Mouse (Mus musculus): Measurements from ENCODE around the gene Trafd1. TPM values are rescaled to one million over a fixed set of nuclear protein-coding genes. Genes with fewer than 3 reads are reported as not detected.
A peak's percentile ranks its signal among the peaks of the same experiment; 100 is the strongest.
"Not testable (repeated sequence)": the region's sequence is repeated elsewhere in the genome, so short reads cannot be mapped to it uniquely, and the experiment has no call there.

Trafd1 gene
- polyA plus RNA-seq, 1 experiment, result 334 TPM

DNA sequence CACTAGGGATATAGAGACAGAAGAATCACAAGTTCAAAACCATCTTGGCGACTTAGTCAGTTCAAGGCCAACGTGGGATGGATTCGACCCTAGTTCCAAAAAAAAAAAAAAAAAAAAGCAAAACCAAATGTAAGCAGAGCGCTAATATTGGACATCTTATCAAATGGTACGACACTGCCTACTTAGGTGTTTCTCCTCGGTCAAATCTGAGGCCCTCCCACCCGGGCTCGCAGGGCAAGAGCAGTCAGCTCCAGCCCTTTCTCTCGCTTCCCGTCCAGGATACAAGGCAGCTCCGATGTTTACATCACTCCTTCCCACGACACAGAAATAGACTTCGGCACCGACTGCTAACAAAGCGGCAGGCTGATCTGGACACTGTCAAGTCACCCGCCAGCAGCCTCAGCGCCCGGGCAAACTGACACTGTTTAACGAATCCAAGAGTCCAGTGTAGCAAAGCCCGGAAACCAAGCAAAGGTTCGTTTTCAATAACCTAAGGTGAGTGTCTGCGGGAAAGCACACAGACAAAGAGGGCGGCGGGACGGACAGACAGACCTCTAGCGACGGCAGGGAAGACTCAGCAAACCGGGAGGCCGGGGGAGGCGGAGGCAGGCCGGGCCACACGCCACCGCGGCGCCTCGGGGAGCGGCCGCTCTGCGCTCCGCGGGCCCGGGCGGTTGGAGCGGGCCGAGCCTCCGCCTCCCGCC, 523 bp downstream of the Trafd1 start:
- H3K36me3 ChIP-seq (ENCODE audit: control insufficient read depth, insufficient read depth, low read length), result peaks cover 6% of the 10 kb centered on the region
- no peaks in the 10 kb centered on the region for H3K27me3 ChIP-seq (ENCODE audit: control insufficient read depth, insufficient read depth, low read length)
- TF ChIP-seq POLR2A (IDR thresholded peaks at IDR 0.05; ENCODE audit: control insufficient read depth, low read depth, low read length) (no peak), CTCF (IDR thresholded peaks at IDR 0.05; ENCODE audit: control insufficient read depth, insufficient read depth, insufficient replicate concordance, low read depth, low read length) (no peak)
- H3K4me3 ChIP-seq (ENCODE audit: control insufficient read depth, low read depth, low read length), result peak overlapping the region; percentile 97
- peaks cover 13% of the 10 kb centered on the region for H3K4me1 ChIP-seq (ENCODE audit: control insufficient read depth, insufficient read depth, low read length)
- H3K27ac ChIP-seq (ENCODE audit: control insufficient read depth, insufficient read depth, low read depth, low read length), result peak overlapping the region; percentile 99

DNA sequence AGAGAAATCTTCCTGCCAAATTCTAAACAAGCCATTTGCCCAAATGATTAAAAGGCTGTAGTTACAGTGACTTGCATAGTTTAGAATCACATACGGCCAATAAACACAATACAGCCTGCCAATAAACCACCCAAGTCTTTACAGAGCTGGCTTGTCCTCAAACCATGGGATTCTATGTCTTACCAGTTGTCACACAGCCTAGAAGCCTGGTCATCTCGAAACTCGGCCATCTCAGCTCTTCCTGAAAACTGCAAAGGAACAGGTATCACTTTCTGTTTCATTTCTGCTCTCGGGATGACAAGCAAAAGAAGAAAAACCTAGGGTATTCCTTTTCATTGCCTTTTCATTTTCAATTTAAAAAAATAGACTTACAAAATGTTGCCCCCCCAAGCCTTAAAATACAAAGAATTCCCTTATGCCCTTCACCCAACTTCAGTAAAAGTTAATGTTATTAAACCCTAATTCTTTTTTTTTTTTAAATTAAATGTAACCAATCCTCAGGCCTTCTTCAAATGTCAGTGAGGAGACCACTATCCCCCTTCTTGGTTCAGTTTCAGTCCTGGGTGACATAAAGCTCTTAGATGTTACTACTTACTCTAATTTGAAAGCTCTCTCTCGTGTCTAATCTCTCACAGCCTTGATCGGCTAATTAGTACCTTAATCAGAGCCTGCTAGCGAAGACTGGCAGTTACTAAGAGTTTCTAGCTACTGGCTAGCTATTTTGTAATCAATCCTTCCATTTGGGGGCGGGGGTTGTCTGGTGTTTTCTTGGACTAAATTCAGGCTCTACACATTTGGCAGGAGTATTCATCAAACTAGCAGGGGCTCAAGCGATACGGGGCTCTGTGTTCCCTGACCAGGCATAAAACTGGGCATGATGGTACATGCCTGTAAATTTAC, 1.3 kb downstream of the Trafd1 start:
- TF ChIP-seq POLR2A (IDR thresholded peaks at IDR 0.05; ENCODE audit: control insufficient read depth, low read depth, low read length), result no peak
- TF ChIP-seq CTCF (IDR thresholded peaks at IDR 0.05; ENCODE audit: control insufficient read depth, insufficient read depth, insufficient replicate concordance, low read depth, low read length), result no peak
- peak overlapping the region; percentile 99 for H3K27ac ChIP-seq (ENCODE audit: control insufficient read depth, insufficient read depth, low read depth, low read length)
- H3K36me3 ChIP-seq (ENCODE audit: control insufficient read depth, insufficient read depth, low read length), result peaks cover 6% of the 10 kb centered on the region
- H3K4me1 ChIP-seq (ENCODE audit: control insufficient read depth, insufficient read depth, low read length), result peaks cover 13% of the 10 kb centered on the region
- no peaks in the 10 kb centered on the region for H3K27me3 ChIP-seq (ENCODE audit: control insufficient read depth, insufficient read depth, low read length)
- peak overlapping the region; percentile 97 for H3K4me3 ChIP-seq (ENCODE audit: control insufficient read depth, low read depth, low read length)

DNA sequence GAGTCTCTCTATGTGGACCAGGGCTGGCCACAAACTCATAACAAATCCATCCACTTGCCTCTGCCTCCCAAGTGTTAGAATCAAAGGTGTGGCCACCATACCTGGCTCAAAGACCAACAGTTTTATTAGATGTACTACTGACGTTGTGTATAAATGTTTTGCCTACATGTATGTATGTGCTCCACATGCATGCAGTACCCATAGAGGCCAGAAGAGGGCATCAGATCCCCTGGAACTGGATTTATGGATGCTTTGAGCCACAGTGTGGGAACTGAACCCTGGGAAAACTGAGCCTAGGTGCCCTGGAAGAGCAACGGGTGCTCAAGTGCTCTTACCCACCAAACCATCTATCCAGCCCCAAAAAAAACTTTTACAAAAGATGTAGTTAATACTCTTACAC, 4.7 kb downstream of the Trafd1 start:
- no peaks in the 10 kb centered on the region for H3K27me3 ChIP-seq (ENCODE audit: control insufficient read depth, insufficient read depth, low read length)
- no peaks in the 10 kb centered on the region; the same call in 1 of the 2 replicates for H3K4me1 ChIP-seq (ENCODE audit: control insufficient read depth, insufficient read depth, low read length)
- no peak overlapping the region for H3K4me3 ChIP-seq (ENCODE audit: control insufficient read depth, low read depth, low read length)
- TF ChIP-seq POLR2A (IDR thresholded peaks at IDR 0.05; ENCODE audit: control insufficient read depth, low read depth, low read length) (no peak), CTCF (IDR thresholded peaks at IDR 0.05; ENCODE audit: control insufficient read depth, insufficient read depth, insufficient replicate concordance, low read depth, low read length) (peak; percentile 14; the same call in 1 of the 2 replicates)
- H3K27ac ChIP-seq (ENCODE audit: control insufficient read depth, insufficient read depth, low read depth, low read length), result no peak overlapping the region
- peaks cover 7% of the 10 kb centered on the region for H3K36me3 ChIP-seq (ENCODE audit: control insufficient read depth, insufficient read depth, low read length)

DNA sequence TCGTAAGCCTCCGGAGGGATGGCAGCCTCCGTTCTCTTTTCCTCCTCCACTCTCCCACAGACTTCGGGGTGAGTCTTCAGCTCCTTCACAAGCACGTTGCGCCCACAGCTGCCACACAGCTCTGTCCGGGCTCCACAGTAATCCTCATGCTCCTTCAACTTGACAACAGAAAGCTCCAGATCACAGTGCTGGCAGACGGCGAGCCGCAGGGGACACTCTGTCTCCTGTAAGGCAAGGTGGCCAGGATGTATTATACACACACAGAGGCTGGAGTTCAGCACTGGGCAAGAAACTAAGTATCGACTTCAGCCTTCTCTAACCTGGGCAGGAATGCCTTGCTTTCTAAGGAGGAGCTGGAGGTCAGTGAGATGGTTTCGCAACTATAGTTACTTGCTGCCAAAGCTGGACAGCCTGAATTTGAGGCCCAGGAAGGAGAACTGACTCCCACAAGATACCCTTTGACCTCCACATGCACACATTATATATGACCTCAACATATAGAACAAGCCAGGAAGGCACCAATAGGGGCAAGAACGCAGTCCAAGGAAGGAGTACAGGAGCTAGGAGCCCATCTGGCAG, 6.7 kb downstream of the Trafd1 start:
- H3K4me3 ChIP-seq (ENCODE audit: control insufficient read depth, low read depth, low read length), result no peak overlapping the region
- no peak overlapping the region for H3K27ac ChIP-seq (ENCODE audit: control insufficient read depth, insufficient read depth, low read depth, low read length)
- H3K4me1 ChIP-seq (ENCODE audit: control insufficient read depth, insufficient read depth, low read length), result no peaks in the 10 kb centered on the region
- peaks cover 7% of the 10 kb centered on the region for H3K36me3 ChIP-seq (ENCODE audit: control insufficient read depth, insufficient read depth, low read length)
- no peaks in the 10 kb centered on the region for H3K27me3 ChIP-seq (ENCODE audit: control insufficient read depth, insufficient read depth, low read length)
- TF ChIP-seq POLR2A (IDR thresholded peaks at IDR 0.05; ENCODE audit: control insufficient read depth, low read depth, low read length) (no peak), CTCF (IDR thresholded peaks at IDR 0.05; ENCODE audit: control insufficient read depth, insufficient read depth, insufficient replicate concordance, low read depth, low read length) (no peak)

DNA sequence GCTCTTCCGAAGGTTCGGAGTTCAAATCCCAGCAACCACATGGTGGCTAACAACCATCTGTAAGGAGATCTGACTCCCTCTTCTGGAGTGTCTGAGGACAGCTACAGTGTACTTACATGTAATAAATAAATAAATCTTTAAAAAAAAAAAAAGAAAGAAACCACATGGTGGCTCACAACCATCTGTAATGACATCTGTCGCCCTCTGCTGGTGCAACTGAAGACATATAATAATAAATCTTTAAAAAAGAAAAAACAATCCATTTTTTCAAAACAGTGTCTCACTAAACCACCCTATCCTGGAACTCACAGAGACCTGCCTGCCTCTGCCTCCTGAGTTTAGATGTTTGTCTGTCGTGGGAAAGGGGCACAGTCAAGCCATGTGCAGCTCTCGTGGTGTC, 8.5 kb downstream of the Trafd1 start:
- not testable (repeated sequence) for H3K27me3 ChIP-seq (ENCODE audit: control insufficient read depth, insufficient read depth, low read length); H3K27ac ChIP-seq (ENCODE audit: control insufficient read depth, insufficient read depth, low read depth, low read length); H3K36me3 ChIP-seq (ENCODE audit: control insufficient read depth, insufficient read depth, low read length); H3K4me3 ChIP-seq (ENCODE audit: control insufficient read depth, low read depth, low read length); H3K4me1 ChIP-seq (ENCODE audit: control insufficient read depth, insufficient read depth, low read length)

DNA sequence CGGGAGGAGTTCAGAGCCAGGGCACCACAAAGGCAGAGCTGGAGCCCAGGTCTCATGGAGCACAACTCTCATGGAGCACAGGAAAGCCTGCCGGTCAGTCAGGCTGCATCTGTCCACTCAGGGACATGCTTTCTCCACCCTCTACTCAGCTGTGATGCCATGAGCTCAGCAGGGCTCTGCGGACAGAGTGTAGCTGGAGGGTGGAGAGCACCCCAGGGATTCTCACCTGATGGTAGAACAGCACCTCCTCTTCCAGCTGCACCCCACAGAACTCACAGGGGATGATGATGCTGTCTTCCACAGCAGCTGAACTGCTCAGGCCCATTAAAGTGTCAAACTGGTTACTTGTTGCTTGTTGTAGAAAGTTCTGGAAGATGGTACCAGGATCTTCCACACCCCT, 10.6 kb downstream of the Trafd1 start:
- Histone ChIP-seq H3K27me3 (ENCODE audit: control insufficient read depth, insufficient read depth, low read length) (no peaks in the 10 kb centered on the region), H3K36me3 (ENCODE audit: control insufficient read depth, insufficient read depth, low read length) (peaks cover 1% of the 10 kb centered on the region), H3K4me1 (ENCODE audit: control insufficient read depth, insufficient read depth, low read length) (no peaks in the 10 kb centered on the region), H3K27ac (ENCODE audit: control insufficient read depth, insufficient read depth, low read depth, low read length) (no peak overlapping the region), H3K4me3 (ENCODE audit: control insufficient read depth, low read depth, low read length) (no peak overlapping the region)
- TF ChIP-seq CTCF (IDR thresholded peaks at IDR 0.05; ENCODE audit: control insufficient read depth, insufficient read depth, insufficient replicate concordance, low read depth, low read length), result no peak
- no peak for TF ChIP-seq POLR2A (IDR thresholded peaks at IDR 0.05; ENCODE audit: control insufficient read depth, low read depth, low read length)

DNA sequence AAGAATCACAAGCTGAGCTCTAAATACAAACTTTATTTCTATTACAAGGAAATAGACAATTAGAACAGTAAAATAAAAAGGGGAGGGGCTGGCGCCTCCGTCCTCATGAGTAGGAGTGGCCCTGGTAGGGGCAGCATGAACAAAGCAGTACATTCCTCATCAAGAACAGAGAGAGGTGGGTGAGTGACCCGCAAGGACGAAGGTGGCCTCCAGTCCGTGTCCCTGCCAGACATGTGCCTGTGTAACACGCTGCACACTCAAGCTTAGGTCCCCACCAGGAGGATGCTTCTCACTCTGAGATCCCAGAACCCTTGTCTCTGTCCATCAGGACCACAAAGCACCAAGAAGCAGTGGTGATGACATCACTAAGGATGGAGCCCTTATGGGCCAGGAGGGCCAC, 13.7 kb downstream of the Trafd1 start:
- Histone ChIP-seq H3K4me1 (ENCODE audit: control insufficient read depth, insufficient read depth, low read length) (no peaks in the 10 kb centered on the region), H3K27me3 (ENCODE audit: control insufficient read depth, insufficient read depth, low read length) (no peaks in the 10 kb centered on the region), H3K4me3 (ENCODE audit: control insufficient read depth, low read depth, low read length) (no peak overlapping the region), H3K27ac (ENCODE audit: control insufficient read depth, insufficient read depth, low read depth, low read length) (no peak overlapping the region), H3K36me3 (ENCODE audit: control insufficient read depth, insufficient read depth, low read length) (no peaks in the 10 kb centered on the region; the same call in none of the 2 replicates)
- TF ChIP-seq POLR2A (IDR thresholded peaks at IDR 0.05; ENCODE audit: control insufficient read depth, low read depth, low read length) (no peak), CTCF (IDR thresholded peaks at IDR 0.05; ENCODE audit: control insufficient read depth, insufficient read depth, insufficient replicate concordance, low read depth, low read length) (0 out of 2 replicates have a peak, but pooled peaks have one; percentile 8)
